Mouse (Mus musculus): ENCODE results near the gene Bcl2. TPM values are rescaled to one million over a fixed set of nuclear protein-coding genes. Genes with fewer than 3 reads are reported as not detected.
A peak's percentile ranks its signal among the peaks of the same experiment; 100 is the strongest.

Gene Bcl2
- 17.7 and 20.1 TPM in 2 replicates for polyA plus RNA-seq (2015; fragmentation: Nextera tagmentation; extraction: Ambion mirVana)

GRCm38 (mm10) chr1:106713621-106714529 is at the start of gene Bcl2:
Gene Bcl2 (minus strand): TSS chr1:106714274.
- H3K27ac ChIP-seq: peak within 1 kb of the TSS; percentile 97
- ATAC-seq (ENCODE audit: borderline replicate concordance, extremely low read depth, low FRiP score, low TSS enrichment): peak; percentile 87
- WGBS: under 1% methylated on average over 74 of the region's 95 CpGs
- H3K4me3 ChIP-seq: peak within 1 kb of the TSS; percentile 86
- H3K4me1 ChIP-seq: peaks cover 27% of the 10 kb centered on the region
- H3K4me2 ChIP-seq: peak within 1 kb of the TSS; percentile 97
- no peaks in the 10 kb centered on the region for H3K27me3 ChIP-seq
- H3K9me3 ChIP-seq: no peaks in the 10 kb centered on the region
- H3K9ac ChIP-seq: peak within 1 kb of the TSS; percentile 82
- no peaks in the 10 kb centered on the region for H3K36me3 ChIP-seq

GRCm38 (mm10) chr1:106760750-106761149 is 46.7 kb upstream of the Bcl2 start:
- H3K9me3 ChIP-seq: no peaks in the 10 kb centered on the region
- no peak for ATAC-seq (ENCODE audit: borderline replicate concordance, extremely low read depth, low FRiP score, low TSS enrichment)
- no peak overlapping the region for H3K4me3 ChIP-seq
- WGBS: 80% methylated on average over 3 of the region's 3 CpGs
- H3K27me3 ChIP-seq: no peaks in the 10 kb centered on the region
- no peak overlapping the region for H3K4me2 ChIP-seq
- H3K4me1 ChIP-seq: peaks cover 26% of the 10 kb centered on the region
- 0 out of 2 replicates have a peak overlapping the region, but pooled peaks have one; percentile 15 for H3K27ac ChIP-seq
- H3K36me3 ChIP-seq: peaks cover 3% of the 10 kb centered on the region; the same call in 1 of the 2 replicates
- H3K9ac ChIP-seq: no peak overlapping the region

GRCm38 (mm10) chr1:106759572-106760435 is 45.7 kb upstream of the Bcl2 start, which contains the start of gene Kdsr:
Gene Kdsr (minus strand): TSS chr1:106759727.
- Histone ChIP-seq H3K27me3 (no peaks in the 10 kb centered on the region), H3K27ac (peak within 1 kb of the TSS; percentile 96), H3K36me3 (0 out of 2 replicates have a peak, but pooled peaks cover under 1% of the 10 kb centered on the region), H3K9ac (peak within 1 kb of the TSS; percentile 66), H3K4me3 (peak within 1 kb of the TSS; percentile 71), H3K4me1 (peaks cover 23% of the 10 kb centered on the region), H3K9me3 (no peaks in the 10 kb centered on the region), H3K4me2 (peak within 1 kb of the TSS; percentile 96)
- WGBS: 1% methylated on average over 51 of the region's 51 CpGs
- peak; percentile 99 for ATAC-seq (ENCODE audit: borderline replicate concordance, extremely low read depth, low FRiP score, low TSS enrichment)

- peak; percentile 65 for ATAC-seq (ENCODE audit: borderline replicate concordance, extremely low read depth, low FRiP score, low TSS enrichment)
- under 1% methylated on average over 34 of the region's 34 CpGs for WGBS
- Histone ChIP-seq H3K27me3 (no peaks in the 10 kb centered on the region), H3K9me3 (no peaks in the 10 kb centered on the region), H3K4me1 (peaks cover 19% of the 10 kb centered on the region), H3K4me3 (peak overlapping the region; percentile 71), H3K36me3 (no peaks in the 10 kb centered on the region), H3K4me2 (peak overlapping the region; percentile 96), H3K27ac (peak overlapping the region; percentile 96), H3K9ac (peak overlapping the region; percentile 66)
Measured at GRCm38 (mm10) chr1:106758734-106759571, 44.9 kb upstream of the Bcl2 start.

- 55% methylated on average over 4 of the region's 4 CpGs for WGBS
- ATAC-seq (ENCODE audit: borderline replicate concordance, extremely low read depth, low FRiP score, low TSS enrichment): no peak
- Histone ChIP-seq H3K4me2 (no peak overlapping the region), H3K4me1 (peaks cover 19% of the 10 kb centered on the region), H3K27ac (no peak overlapping the region), H3K9ac (no peak overlapping the region), H3K36me3 (0 out of 2 replicates have a peak, but pooled peaks cover 2% of the 10 kb centered on the region), H3K4me3 (no peak overlapping the region), H3K27me3 (no peaks in the 10 kb centered on the region), H3K9me3 (no peaks in the 10 kb centered on the region)
Measured at GRCm38 (mm10) chr1:106756633-106757032, 42.6 kb upstream of the Bcl2 start.

GRCm38 (mm10) chr1:106752013-106752412 is 37.9 kb upstream of the Bcl2 start:
- Histone ChIP-seq H3K27me3 (no peaks in the 10 kb centered on the region), H3K4me2 (no peak overlapping the region), H3K4me3 (no peak overlapping the region), H3K9me3 (no peaks in the 10 kb centered on the region), H3K27ac (no peak overlapping the region), H3K9ac (no peak overlapping the region), H3K36me3 (peaks cover 7% of the 10 kb centered on the region; the same call in 1 of the 2 replicates), H3K4me1 (0 out of 2 replicates have a peak, but pooled peaks cover 5% of the 10 kb centered on the region)
- ATAC-seq (ENCODE audit: borderline replicate concordance, extremely low read depth, low FRiP score, low TSS enrichment): no peak
- WGBS: 89% methylated on average over 5 of the region's 5 CpGs

GRCm38 (mm10) chr1:106750656-106751055 is 36.6 kb upstream of the Bcl2 start:
- Histone ChIP-seq H3K9me3 (no peaks in the 10 kb centered on the region), H3K27me3 (no peaks in the 10 kb centered on the region), H3K4me1 (no peaks in the 10 kb centered on the region), H3K4me2 (no peak overlapping the region), H3K36me3 (peaks cover 16% of the 10 kb centered on the region), H3K9ac (no peak overlapping the region), H3K27ac (no peak overlapping the region), H3K4me3 (no peak overlapping the region)
- 89% methylated on average over 1 of the region's 1 CpGs for WGBS
- ATAC-seq (ENCODE audit: borderline replicate concordance, extremely low read depth, low FRiP score, low TSS enrichment): no peak

GRCm38 (mm10) chr1:106748555-106749315 is 34.7 kb upstream of the Bcl2 start:
- no peak overlapping the region for H3K9ac ChIP-seq
- no peak overlapping the region for H3K27ac ChIP-seq
- no peaks in the 10 kb centered on the region for H3K9me3 ChIP-seq
- no peaks in the 10 kb centered on the region for H3K27me3 ChIP-seq
- 84% methylated on average over 6 of the region's 6 CpGs for WGBS
- no peaks in the 10 kb centered on the region for H3K4me1 ChIP-seq
- ATAC-seq (ENCODE audit: borderline replicate concordance, extremely low read depth, low FRiP score, low TSS enrichment): no peak
- peaks cover 18% of the 10 kb centered on the region for H3K36me3 ChIP-seq
- H3K4me3 ChIP-seq: no peak overlapping the region
- H3K4me2 ChIP-seq: no peak overlapping the region

GRCm38 (mm10) chr1:106742980-106743379 is 28.9 kb upstream of the Bcl2 start:
- Histone ChIP-seq H3K36me3 (peaks cover 19% of the 10 kb centered on the region), H3K4me3 (no peak overlapping the region), H3K4me2 (no peak overlapping the region), H3K9me3 (no peaks in the 10 kb centered on the region), H3K4me1 (no peaks in the 10 kb centered on the region), H3K27me3 (no peaks in the 10 kb centered on the region), H3K27ac (no peak overlapping the region), H3K9ac (no peak overlapping the region)
- ATAC-seq (ENCODE audit: borderline replicate concordance, extremely low read depth, low FRiP score, low TSS enrichment): no peak
- 92% methylated on average over 6 of the region's 6 CpGs for WGBS

- Histone ChIP-seq H3K9me3 (no peaks in the 10 kb centered on the region), H3K4me1 (no peaks in the 10 kb centered on the region), H3K36me3 (peaks cover 9% of the 10 kb centered on the region; the same call in 1 of the 2 replicates), H3K4me3 (no peak overlapping the region), H3K4me2 (no peak overlapping the region), H3K27ac (no peak overlapping the region), H3K27me3 (no peaks in the 10 kb centered on the region), H3K9ac (no peak overlapping the region)
- ATAC-seq (ENCODE audit: borderline replicate concordance, extremely low read depth, low FRiP score, low TSS enrichment): no peak
- WGBS: 84% methylated on average over 4 of the region's 4 CpGs
Measured at GRCm38 (mm10) chr1:106740735-106741134, 26.7 kb upstream of the Bcl2 start.
